Mouse (Mus musculus) embryonic facial prominence, embryonic 15.5 days (tissue): ENCODE data around the gene Wif1. TPM values are rescaled to one million over a fixed set of nuclear protein-coding genes. Genes with fewer than 3 reads are reported as not detected.

ENCODE experiments used
- ATAC-seq: fragments of 200-750 bp; cut with Nextera tagmentation; 2 replicates; pipeline ENCODE4 v1.8.0; 2017; ENCODE audit warnings: low read depth, moderate TSS enrichment; ENCODE audit not compliant: insufficient number of reproducible peaks, low FRiP score, low TSS enrichment
- H3K27ac ChIP-seq: fragments of 300-500 bp; sonication (generic); replicated peaks from 2 replicates; pipeline ENCODE4 v1.5.1; 2015; ENCODE audit warnings: mild to moderate bottlenecking, inconsistent platforms
- H3K27me3 ChIP-seq: fragments of 300-500 bp; sonication (generic); 2 replicates; pipeline ENCODE4 v1.6.1; 2015; ENCODE audit warnings: inconsistent platforms
- H3K36me3 ChIP-seq: fragments of 300-500 bp; sonication (generic); 2 replicates; pipeline ENCODE4 v1.6.1; 2015; ENCODE audit warnings: mild to moderate bottlenecking, inconsistent platforms
- H3K4me1 ChIP-seq: fragments of 300-500 bp; sonication (generic); 2 replicates; pipeline ENCODE4 v1.6.1; 2015; ENCODE audit warnings: inconsistent platforms
- H3K4me2 ChIP-seq: fragments of 300-500 bp; sonication (generic); replicated peaks from 2 replicates; pipeline ENCODE4 v1.6.1; 2015; ENCODE audit warnings: mild to moderate bottlenecking, inconsistent platforms
- H3K4me3 ChIP-seq: fragments of 300-500 bp; sonication (generic); replicated peaks from 2 replicates; pipeline ENCODE4 v1.5.1; 2015; ENCODE audit warnings: mild to moderate bottlenecking, inconsistent platforms
- H3K9ac ChIP-seq: fragments of 300-500 bp; sonication (generic); 2 replicates; pipeline ENCODE4 v1.6.1; 2015; ENCODE audit warnings: inconsistent platforms
- H3K9me3 ChIP-seq: fragments of 300-500 bp; sonication (generic); replicated peaks from 2 replicates; pipeline ENCODE4 v1.6.1; 2016; ENCODE audit warnings: inconsistent platforms
- WGBS: fragments of 180-500 bp; shearing (Covaris S2); methylation state at CpG from one replicate; pipeline ENCODE4 v1.1.7; 2015; 5-methylcytosine and 5-hydroxymethylcytosine counted together
- polyA plus RNA-seq: library from polyadenylated mRNA; unstranded; fragments of >200 nt; fragmentation: Nextera tagmentation; extraction: Ambion mirVana; gene quantifications from 2 replicates; pipeline ENCODE4 v1.2.1, GENCODE M21; 2015

The Wif1 gene
- polyA plus RNA-seq, 1 experiment from 2014 or later = 92.7 TPM

DNA sequence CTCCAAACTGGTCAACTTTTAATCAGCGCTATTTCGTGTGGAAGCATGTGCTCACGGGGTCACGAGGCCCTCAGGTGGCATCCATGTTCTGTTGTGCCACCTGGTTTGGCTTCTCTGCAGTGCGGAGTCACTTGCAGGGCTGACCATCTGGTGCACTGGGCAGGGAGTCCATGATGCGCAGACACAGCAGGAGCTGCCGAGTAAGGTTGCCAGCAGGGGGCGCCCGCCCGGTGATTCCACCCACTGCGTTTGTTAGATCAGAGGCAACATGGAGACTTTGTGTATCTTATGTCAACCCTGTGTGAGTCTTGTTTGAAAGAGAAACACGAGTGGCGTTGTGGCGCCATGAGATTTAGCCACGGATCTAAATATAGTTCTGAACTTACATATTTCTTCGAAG, 90.7 kb downstream of the Wif1 start:
- WGBS = 92% methylated on average over 16 of the region's 16 CpGs
- H3K27me3 ChIP-seq = no peaks in the 10 kb centered on the region

DNA sequence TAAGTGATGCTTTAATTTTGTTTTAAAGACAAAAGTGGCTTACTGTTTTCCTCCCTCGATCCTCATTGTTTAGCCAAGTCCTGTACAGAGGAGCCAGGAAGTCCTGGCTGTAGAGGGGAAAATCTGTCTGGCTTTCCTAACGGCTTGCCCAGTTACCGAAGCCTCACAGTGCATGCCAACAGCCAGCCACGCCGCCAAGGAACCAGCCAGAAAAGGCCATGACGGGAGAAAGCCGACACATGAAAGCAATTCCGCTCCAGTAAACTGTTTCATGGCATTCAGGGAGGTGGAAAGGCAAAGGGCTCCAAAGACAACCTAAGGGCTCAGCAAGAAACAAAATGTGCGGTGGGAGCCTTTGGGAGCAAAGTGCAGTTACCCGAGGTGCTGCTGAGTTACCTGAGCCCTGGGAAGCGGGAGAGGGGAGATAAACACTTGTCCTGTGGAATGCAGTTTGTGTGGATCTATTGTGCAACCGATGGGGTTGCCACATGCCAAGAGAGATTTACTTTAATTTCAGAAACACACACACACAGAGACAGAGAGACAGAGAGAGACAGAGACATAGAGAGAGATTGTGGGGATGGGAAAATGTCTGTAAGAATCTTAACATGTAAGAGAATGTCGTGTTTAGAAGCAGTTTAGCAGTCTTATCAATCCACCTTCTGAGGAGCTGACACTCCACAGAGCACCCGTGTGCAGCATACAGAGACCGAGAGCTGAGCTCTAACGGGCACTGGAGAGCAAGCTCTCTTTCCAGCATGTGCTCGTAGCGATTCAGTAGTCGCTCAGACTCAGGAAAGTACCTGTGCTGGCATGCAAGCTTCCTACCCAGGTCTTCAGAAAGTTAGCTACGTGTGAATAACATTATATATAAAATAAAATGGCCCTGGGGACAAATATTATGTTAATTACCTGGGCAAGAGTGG, 95.5 kb downstream of the Wif1 start:
- no peak for ATAC-seq

More for the DNA sequence above, 90.7 kb downstream of the Wif1 start:
- no peak for ATAC-seq
- Histone ChIP-seq H3K9ac (no peak overlapping the region), H3K36me3 (no peaks in the 10 kb centered on the region), H3K9me3 (no peaks in the 10 kb centered on the region), H3K27ac (no peak overlapping the region), H3K4me2 (no peak overlapping the region), H3K4me3 (no peak overlapping the region), H3K4me1 (peaks cover 19% of the 10 kb centered on the region; the same call in 1 of the 2 replicates)

More for the DNA sequence above, 95.5 kb downstream of the Wif1 start:
- Histone ChIP-seq H3K27ac (no peak overlapping the region), H3K4me1 (peaks cover 19% of the 10 kb centered on the region; the same call in 1 of the 2 replicates), H3K36me3 (no peaks in the 10 kb centered on the region), H3K4me2 (0 out of 2 replicates have a peak overlapping the region, but pooled peaks have one; percentile 1), H3K9ac (no peak overlapping the region), H3K9me3 (no peaks in the 10 kb centered on the region), H3K27me3 (no peaks in the 10 kb centered on the region), H3K4me3 (no peak overlapping the region)
- 35% methylated on average over 20 of the region's 20 CpGs for WGBS

Other genes starting within 250 kb of the Wif1 start
- 9.5 TPM in 2 replicates for gene Msrb3, start 134.9 kb upstream of the Wif1 start, polyA plus RNA-seq
- gene Lemd3, start 54.6 kb upstream of the Wif1 start, polyA plus RNA-seq = 2.6 and 3.3 TPM in 2 replicates